Mouse (Mus musculus): Measurements from ENCODE around the gene Ralgps1. TPM values are rescaled to one million over a fixed set of nuclear protein-coding genes. Genes with fewer than 3 reads are reported as not detected.
"Not testable (repeated sequence)": the region's sequence is repeated elsewhere in the genome, so short reads cannot be mapped to it uniquely, and the experiment has no call there.

Gene Ralgps1
- polyA plus RNA-seq, 1 experiment from 2014 or later = 5.0 TPM

- peak overlapping the region; percentile 65 for H3K9ac ChIP-seq (ENCODE audit: low read length)
- ATAC-seq (ENCODE audit: insufficient number of reproducible peaks, low FRiP score, low TSS enrichment, low read depth) = 0 out of 2 replicates have a peak, but pooled peaks have one; percentile 0
- H3K9me3 ChIP-seq (ENCODE audit: control insufficient read depth, low read length) = no peaks in the 10 kb centered on the region
- H3K4me2 ChIP-seq (ENCODE audit: low read depth, severe bottlenecking) = peak overlapping the region; percentile 82
- H3K4me3 ChIP-seq (ENCODE audit: low read depth, low read length) = peak overlapping the region; percentile 49
- H3K36me3 ChIP-seq (ENCODE audit: control insufficient read depth, insufficient read depth, low read length) = no peaks in the 10 kb centered on the region
- H3K27ac ChIP-seq (replicated peaks; ENCODE audit: low read depth, low read length) = no peak overlapping the region
- 2% methylated on average over 10 of the region's 10 CpGs for WGBS
- peaks cover 3% of the 10 kb centered on the region; the same call in 1 of the 2 replicates for H3K4me1 ChIP-seq (ENCODE audit: control insufficient read depth, insufficient read depth, low read length)
- DNase-seq (ENCODE audit: low spot score) = peak; percentile 53
- H3K27me3 ChIP-seq (ENCODE audit: control insufficient read depth, insufficient read depth, low read length) = peaks cover 11% of the 10 kb centered on the region
Measured at GRCm38 (mm10) chr2:33129696-33130095, 241.6 kb downstream of the Ralgps1 start.

DNA sequence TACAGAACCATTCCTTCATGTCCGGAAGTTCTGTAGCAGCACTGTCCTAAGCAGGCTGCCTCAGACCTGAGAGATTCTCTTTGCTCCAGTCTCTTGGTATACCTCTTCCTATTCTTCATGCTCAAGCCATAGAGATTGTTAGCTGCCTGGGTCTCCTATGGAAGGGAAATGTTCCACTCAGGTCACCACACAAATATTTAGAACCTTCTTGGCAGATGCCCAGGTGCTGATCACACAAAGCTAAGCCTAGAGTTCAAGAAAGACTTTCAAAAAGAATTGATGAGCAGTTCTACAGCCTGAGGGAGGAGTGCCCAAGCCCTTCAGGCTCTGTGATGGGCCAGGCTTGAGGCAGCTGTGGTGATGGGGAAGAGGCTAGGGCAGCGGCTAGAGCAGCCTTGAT is 242.3 kb downstream of the Ralgps1 start:
- WGBS = 72% methylated on average over 2 of the region's 2 CpGs
- Histone ChIP-seq H3K27me3 (ENCODE audit: control insufficient read depth, insufficient read depth, low read length) (peaks cover 11% of the 10 kb centered on the region), H3K4me3 (ENCODE audit: low read depth, low read length) (no peak overlapping the region), H3K4me2 (ENCODE audit: low read depth, severe bottlenecking) (no peak overlapping the region), H3K36me3 (ENCODE audit: control insufficient read depth, insufficient read depth, low read length) (no peaks in the 10 kb centered on the region), H3K27ac (replicated peaks; ENCODE audit: low read depth, low read length) (no peak overlapping the region), H3K9ac (ENCODE audit: low read length) (no peak overlapping the region), H3K9me3 (ENCODE audit: control insufficient read depth, low read length) (no peaks in the 10 kb centered on the region), H3K4me1 (ENCODE audit: control insufficient read depth, insufficient read depth, low read length) (peaks cover 3% of the 10 kb centered on the region; the same call in 1 of the 2 replicates)
- ATAC-seq (ENCODE audit: insufficient number of reproducible peaks, low FRiP score, low TSS enrichment, low read depth) = no peak
- DNase-seq (ENCODE audit: low spot score) = no peak

DNA sequence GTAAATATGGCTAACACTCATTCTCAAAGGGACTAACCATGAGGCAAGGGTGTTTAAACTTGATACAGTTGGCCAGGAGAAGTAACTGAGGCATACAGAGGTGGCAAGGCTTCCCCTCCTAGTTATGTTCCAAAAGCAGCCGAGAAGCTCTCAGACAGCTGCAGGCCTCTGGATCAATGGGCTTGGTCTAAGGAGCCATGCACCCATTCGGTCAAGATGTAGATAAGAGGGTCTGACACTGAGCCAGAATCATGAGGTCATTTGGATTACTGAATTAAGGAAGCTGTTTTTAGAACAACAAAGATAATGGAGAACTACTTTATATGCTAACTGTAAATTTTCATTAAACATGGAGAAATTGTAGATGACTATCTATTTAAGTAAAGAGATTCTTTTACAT is 244.0 kb downstream of the Ralgps1 start:
- no peak for ATAC-seq (ENCODE audit: insufficient number of reproducible peaks, low FRiP score, low TSS enrichment, low read depth)
- no peak overlapping the region for H3K4me2 ChIP-seq (ENCODE audit: low read depth, severe bottlenecking)
- no peak overlapping the region for H3K9ac ChIP-seq (ENCODE audit: low read length)
- H3K4me3 ChIP-seq (ENCODE audit: low read depth, low read length) = no peak overlapping the region
- 92% methylated on average over 2 of the region's 2 CpGs for WGBS
- no peaks in the 10 kb centered on the region for H3K36me3 ChIP-seq (ENCODE audit: control insufficient read depth, insufficient read depth, low read length)
- H3K27ac ChIP-seq (replicated peaks; ENCODE audit: low read depth, low read length) = no peak overlapping the region
- no peaks in the 10 kb centered on the region for H3K9me3 ChIP-seq (ENCODE audit: control insufficient read depth, low read length)
- DNase-seq (ENCODE audit: low spot score) = no peak
- H3K27me3 ChIP-seq (ENCODE audit: control insufficient read depth, insufficient read depth, low read length) = peaks cover 3% of the 10 kb centered on the region
- peaks cover 3% of the 10 kb centered on the region; the same call in 1 of the 2 replicates for H3K4me1 ChIP-seq (ENCODE audit: control insufficient read depth, insufficient read depth, low read length)

DNA sequence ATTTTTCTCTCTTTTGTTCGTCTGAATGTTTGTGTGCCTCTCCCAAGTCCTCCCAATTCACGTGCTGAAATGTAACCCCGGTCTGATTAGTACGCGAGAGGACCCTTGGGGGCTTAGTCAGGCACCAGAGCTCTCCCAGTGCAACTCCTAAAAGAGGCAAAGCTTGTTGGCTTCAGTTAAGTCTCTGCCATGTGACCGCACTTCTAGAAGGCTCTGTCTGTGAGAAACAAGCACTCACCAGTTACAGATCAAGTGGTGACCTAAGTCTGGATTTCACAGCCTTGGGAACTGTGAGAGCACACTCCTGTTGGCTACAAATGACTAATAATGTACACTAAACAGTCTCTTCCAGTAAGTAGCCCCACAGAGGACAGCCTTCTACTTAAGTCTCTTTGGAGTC is 248.4 kb downstream of the Ralgps1 start:
- Histone ChIP-seq H3K9me3 (ENCODE audit: control insufficient read depth, low read length) (no peaks in the 10 kb centered on the region), H3K4me3 (ENCODE audit: low read depth, low read length) (no peak overlapping the region), H3K4me1 (ENCODE audit: control insufficient read depth, insufficient read depth, low read length) (no peaks in the 10 kb centered on the region), H3K36me3 (ENCODE audit: control insufficient read depth, insufficient read depth, low read length) (no peaks in the 10 kb centered on the region), H3K27me3 (ENCODE audit: control insufficient read depth, insufficient read depth, low read length) (no peaks in the 10 kb centered on the region), H3K27ac (replicated peaks; ENCODE audit: low read depth, low read length) (no peak overlapping the region), H3K9ac (ENCODE audit: low read length) (no peak overlapping the region), H3K4me2 (ENCODE audit: low read depth, severe bottlenecking) (no peak overlapping the region)
- WGBS = 89% methylated on average over 6 of the region's 6 CpGs
- no peak for DNase-seq (ENCODE audit: low spot score)
- no peak for ATAC-seq (ENCODE audit: insufficient number of reproducible peaks, low FRiP score, low TSS enrichment, low read depth)

- ATAC-seq (ENCODE audit: insufficient number of reproducible peaks, low FRiP score, low TSS enrichment, low read depth) = no peak
- WGBS = 90% methylated on average over 8 of the region's 8 CpGs
Measured at GRCm38 (mm10) chr2:33100536-33100935, 270.8 kb downstream of the Ralgps1 start.

GRCm38 (mm10) chr2:33097326-33097725 is 274.0 kb downstream of the Ralgps1 start:
- H3K4me2 ChIP-seq (ENCODE audit: low read depth, severe bottlenecking); H3K4me3 ChIP-seq (ENCODE audit: low read depth, low read length); H3K36me3 ChIP-seq (ENCODE audit: control insufficient read depth, insufficient read depth, low read length); H3K9ac ChIP-seq (ENCODE audit: low read length); H3K27me3 ChIP-seq (ENCODE audit: control insufficient read depth, insufficient read depth, low read length); H3K9me3 ChIP-seq (ENCODE audit: control insufficient read depth, low read length); H3K27ac ChIP-seq (replicated peaks; ENCODE audit: low read depth, low read length); H3K4me1 ChIP-seq (ENCODE audit: control insufficient read depth, insufficient read depth, low read length); ATAC-seq (ENCODE audit: insufficient number of reproducible peaks, low FRiP score, low TSS enrichment, low read depth); DNase-seq (ENCODE audit: low spot score): not testable (repeated sequence)
- 89% methylated on average over 12 of the region's 12 CpGs for WGBS

More at GRCm38 (mm10) chr2:33100536-33100935, 270.8 kb downstream of the Ralgps1 start:
- Histone ChIP-seq H3K27me3 (ENCODE audit: control insufficient read depth, insufficient read depth, low read length) (no peaks in the 10 kb centered on the region), H3K4me2 (ENCODE audit: low read depth, severe bottlenecking) (no peak overlapping the region), H3K36me3 (ENCODE audit: control insufficient read depth, insufficient read depth, low read length) (no peaks in the 10 kb centered on the region), H3K27ac (replicated peaks; ENCODE audit: low read depth, low read length) (no peak overlapping the region), H3K9ac (ENCODE audit: low read length) (no peak overlapping the region), H3K4me3 (ENCODE audit: low read depth, low read length) (no peak overlapping the region), H3K4me1 (ENCODE audit: control insufficient read depth, insufficient read depth, low read length) (0 out of 2 replicates have a peak, but pooled peaks cover 4% of the 10 kb centered on the region), H3K9me3 (ENCODE audit: control insufficient read depth, low read length) (no peaks in the 10 kb centered on the region)
- DNase-seq (ENCODE audit: low spot score) = no peak

DNA sequence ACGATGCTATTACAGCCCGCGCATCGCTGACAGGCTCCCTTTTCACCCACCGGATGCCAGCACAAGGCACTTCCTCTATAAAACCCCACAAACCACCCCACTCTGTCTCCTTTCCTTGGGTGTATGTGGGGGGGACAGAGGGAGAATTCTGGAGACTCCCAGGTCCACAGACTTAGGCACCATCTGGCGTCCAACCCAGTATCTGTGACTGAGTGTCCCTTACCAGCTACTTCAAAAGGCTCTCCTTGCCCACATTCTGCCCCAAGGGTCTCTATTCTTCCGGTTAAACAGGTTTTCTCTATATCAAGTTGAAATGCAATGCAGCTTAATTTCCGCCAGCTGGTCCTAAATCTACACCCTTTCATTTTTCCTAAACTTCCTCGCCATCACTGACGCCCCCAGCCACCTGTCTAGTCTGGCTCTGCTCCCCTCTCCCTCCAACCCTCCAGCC is 276.0 kb downstream of the Ralgps1 start:
- no peaks in the 10 kb centered on the region for H3K9me3 ChIP-seq (ENCODE audit: control insufficient read depth, low read length)
- H3K4me2 ChIP-seq (ENCODE audit: low read depth, severe bottlenecking) = no peak overlapping the region
- 0 out of 2 replicates have a peak, but pooled peaks cover 5% of the 10 kb centered on the region for H3K4me1 ChIP-seq (ENCODE audit: control insufficient read depth, insufficient read depth, low read length)
- H3K4me3 ChIP-seq (ENCODE audit: low read depth, low read length) = no peak overlapping the region
- peak; percentile 22 for DNase-seq (ENCODE audit: low spot score)
- H3K27ac ChIP-seq (replicated peaks; ENCODE audit: low read depth, low read length) = no peak overlapping the region
- no peaks in the 10 kb centered on the region for H3K36me3 ChIP-seq (ENCODE audit: control insufficient read depth, insufficient read depth, low read length)
- 42% methylated on average over 10 of the region's 10 CpGs for WGBS
- H3K27me3 ChIP-seq (ENCODE audit: control insufficient read depth, insufficient read depth, low read length) = no peaks in the 10 kb centered on the region
- no peak for ATAC-seq (ENCODE audit: insufficient number of reproducible peaks, low FRiP score, low TSS enrichment, low read depth)
- H3K9ac ChIP-seq (ENCODE audit: low read length) = no peak overlapping the region

GRCm38 (mm10) chr2:33090620-33091520 is 280.4 kb downstream of the Ralgps1 start:
- 85% methylated on average over 8 of the region's 8 CpGs for WGBS
- no peaks in the 10 kb centered on the region for H3K36me3 ChIP-seq (ENCODE audit: control insufficient read depth, insufficient read depth, low read length)
- DNase-seq (ENCODE audit: low spot score) (no peak), ATAC-seq (ENCODE audit: insufficient number of reproducible peaks, low FRiP score, low TSS enrichment, low read depth) (no peak)
- no peak overlapping the region for H3K27ac ChIP-seq (replicated peaks; ENCODE audit: low read depth, low read length)
- H3K4me3 ChIP-seq (ENCODE audit: low read depth, low read length) = no peak overlapping the region
- no peaks in the 10 kb centered on the region for H3K27me3 ChIP-seq (ENCODE audit: control insufficient read depth, insufficient read depth, low read length)
- no peak overlapping the region for H3K9ac ChIP-seq (ENCODE audit: low read length)
- 0 out of 2 replicates have a peak, but pooled peaks cover 5% of the 10 kb centered on the region for H3K4me1 ChIP-seq (ENCODE audit: control insufficient read depth, insufficient read depth, low read length)
- H3K9me3 ChIP-seq (ENCODE audit: control insufficient read depth, low read length) = no peaks in the 10 kb centered on the region
- H3K4me2 ChIP-seq (ENCODE audit: low read depth, severe bottlenecking) = no peak overlapping the region
